Mouse (Mus musculus): ENCODE data around the gene Wfdc9.

Wfdc9 gene

DNA sequence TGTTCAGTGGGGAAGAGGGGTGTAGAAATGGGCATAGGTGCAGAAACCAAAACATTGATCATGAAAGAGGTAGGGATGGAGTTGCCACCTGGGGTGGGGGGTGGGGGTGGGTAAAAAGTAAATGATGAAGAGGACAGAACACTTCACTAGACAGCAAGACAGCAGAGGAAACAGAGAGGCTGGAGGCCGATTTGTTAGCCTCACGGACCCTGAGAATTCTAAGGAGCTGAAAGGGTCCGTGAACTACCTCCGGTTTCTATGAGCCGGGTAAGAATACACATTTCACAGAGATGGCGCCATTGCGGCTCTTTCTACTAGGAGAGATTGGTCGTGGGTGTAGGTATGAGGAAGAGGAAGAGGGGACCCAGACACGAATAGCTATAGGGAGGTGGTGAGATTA, at the start of gene Wfdc9:
TSS of gene Wfdc9 (minus strand) at position 101 of the 400 bp plus-strand sequence.
- DNase-seq = no peak

- DNase-seq = no peak
Observed at GRCm38 (mm10) chr2:164705991-164706390, 49.6 kb upstream of the Wfdc9 start.

DNA sequence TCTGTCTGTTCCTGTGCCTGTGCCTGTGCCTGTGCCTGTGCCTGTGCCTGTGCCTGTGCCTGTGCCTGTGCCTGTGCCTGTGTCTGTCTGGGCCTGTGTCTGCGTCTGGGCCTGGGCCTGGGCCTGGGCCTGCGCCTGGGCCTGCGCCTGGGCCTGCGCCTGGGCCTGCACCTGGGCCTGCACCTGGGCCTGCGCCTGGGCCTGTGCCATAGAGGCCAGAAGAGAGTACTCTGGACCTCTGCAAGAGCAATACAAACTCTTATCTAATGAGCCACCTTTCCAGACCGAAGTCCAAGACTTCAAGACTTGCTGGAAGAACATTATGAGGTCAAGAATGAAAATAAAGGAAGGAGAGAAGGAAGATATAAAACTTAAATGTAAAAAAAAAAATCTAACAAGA, 48.9 kb upstream of the Wfdc9 start:
- no peak for DNase-seq

GRCm38 (mm10) chr2:164704235-164704634, 47.9 kb upstream of the Wfdc9 start:
- no peak for DNase-seq

DNA sequence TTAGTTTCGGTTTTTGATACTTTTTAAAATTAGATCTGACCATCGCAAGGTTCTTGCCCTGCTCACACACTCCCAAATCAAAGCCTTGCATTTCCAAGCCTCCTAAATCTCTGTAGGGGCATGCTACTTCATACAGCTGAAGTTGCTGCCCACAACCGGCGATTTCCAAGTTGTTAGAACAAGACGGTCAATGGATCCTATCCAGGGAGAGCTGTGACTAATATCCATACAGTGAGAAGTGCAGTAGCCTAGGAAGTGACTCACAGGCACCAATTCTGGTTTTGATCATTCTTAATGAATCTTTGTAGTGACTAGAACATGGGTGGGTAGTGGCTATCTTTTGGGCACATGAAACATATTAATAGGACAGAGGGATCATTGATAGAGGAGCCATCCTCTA, 45.4 kb upstream of the Wfdc9 start:
- no peak for DNase-seq

DNA sequence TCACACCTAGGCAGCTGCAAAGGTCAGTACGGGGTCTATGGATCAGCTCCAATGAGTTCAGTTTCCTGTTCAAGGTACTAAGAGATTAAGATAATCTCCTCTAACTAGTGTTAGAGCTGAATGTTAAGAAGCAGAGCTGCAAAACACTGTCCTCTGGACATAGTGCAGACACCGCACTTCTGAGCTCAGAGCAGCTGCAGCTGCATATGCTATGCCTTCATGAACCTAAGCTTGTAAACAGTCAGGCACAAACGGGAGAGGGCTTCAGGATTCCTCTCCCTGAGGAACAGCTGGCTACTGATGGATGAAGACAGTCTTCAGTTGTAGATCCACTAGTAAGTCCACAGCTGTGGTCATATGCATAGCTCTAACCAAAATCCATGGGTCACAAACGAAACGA, 44.6 kb upstream of the Wfdc9 start:
- no peak for DNase-seq

DNA sequence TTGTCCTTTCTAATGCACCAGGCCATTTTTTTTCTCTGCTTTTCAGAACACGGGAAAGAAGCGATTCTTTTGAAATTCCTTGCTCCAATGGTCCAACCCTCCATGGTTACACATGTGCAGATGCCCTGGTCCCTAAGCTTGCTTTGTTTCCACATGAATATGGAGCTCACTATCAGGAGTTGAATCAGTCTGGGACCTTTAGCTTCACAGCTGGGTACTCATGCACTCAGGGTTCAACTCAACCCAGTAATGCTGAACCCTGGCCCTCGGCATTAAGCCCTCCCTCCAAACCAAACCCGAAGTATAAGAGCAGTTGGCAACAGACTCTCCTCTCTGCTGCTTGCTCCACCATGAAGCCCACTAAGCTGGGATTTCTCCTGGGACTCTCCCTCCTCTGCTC, 41.8 kb upstream of the Wfdc9 start, which contains the start of gene Spint4:
TSS of gene Spint4 (plus strand) at position 301 of the 400 bp plus-strand sequence.
- no peak for DNase-seq

DNA sequence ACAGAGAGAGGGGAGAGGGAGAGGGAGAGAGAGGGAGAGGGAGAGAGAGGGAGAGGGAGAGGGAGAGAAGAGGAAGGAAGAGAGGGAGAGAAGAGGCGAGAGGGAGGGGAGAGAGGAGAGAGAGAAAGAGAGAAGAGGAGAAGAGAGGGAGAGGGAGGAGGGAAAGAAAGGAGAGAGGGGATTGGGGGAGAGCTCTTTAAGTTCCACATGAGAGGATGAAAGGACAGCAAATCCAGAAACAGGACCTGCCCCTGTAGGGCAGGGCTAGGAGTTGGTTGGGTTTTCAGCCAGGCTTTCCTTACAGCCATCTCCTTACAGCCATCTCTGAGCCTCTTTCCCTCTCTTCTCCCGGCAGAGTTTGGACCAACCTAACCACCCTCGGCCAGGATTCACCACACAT, 28.4 kb upstream of the Wfdc9 start, which contains the start of gene Wfdc13:
TSS of gene Wfdc13 (plus strand) at position 301 of the 400 bp plus-strand sequence.
- DNase-seq = no peak

DNA sequence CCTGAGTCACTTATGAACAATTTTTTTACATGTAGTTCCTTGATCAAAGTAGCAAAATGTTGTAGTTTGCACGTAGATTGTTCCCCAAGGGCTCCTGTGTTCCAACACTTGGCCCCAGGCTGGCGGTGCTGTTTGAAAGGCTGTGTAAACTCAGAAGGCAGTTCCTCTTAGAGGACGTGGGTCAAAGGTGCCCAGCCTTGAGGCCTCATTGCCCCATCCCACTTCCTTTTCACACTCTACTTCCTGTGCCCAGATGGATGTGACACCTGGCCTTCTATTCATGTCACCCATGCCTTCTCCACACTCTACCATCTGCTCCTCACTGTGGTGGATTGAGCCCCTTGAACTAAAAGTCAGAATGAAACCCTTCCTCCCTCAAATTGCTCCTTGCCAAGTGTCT, 23.5 kb upstream of the Wfdc9 start:
- peak; percentile 59 for DNase-seq

DNA sequence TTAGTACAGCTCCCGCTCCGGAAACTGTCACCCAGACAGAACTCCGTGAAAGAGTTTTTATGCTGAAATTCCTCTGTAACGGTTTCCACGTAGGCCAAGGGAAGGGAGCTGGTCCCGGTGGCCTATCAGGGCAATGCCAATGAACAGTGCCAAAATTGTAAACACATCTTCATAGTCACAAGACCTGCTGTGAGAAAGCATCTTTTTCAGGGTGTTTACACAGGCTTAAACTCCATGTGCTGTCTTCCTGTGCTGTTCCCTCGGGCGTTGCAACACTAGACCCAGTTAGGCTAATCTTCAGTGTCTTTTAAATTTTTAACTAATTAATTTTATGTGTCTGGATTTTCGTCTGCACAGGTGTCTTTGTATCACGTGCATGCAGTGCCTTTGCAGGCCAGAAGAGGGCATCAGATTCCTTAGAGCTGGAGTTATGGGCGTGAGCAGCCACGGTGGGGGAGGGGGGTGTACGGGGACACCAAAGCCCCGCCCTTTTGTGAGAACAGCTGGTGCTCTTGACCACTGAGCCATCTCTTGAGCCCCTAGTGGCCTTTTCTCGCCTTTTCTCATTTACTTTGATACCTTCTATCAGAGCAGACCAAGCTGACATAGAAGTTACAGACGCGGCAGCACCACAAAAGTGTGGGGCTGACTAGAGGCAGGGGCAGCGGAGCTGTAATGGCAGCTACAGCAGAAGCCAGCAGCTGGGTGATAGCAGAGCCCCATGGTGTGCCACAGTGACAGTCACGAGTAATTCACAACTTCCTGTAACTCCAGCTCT, 22.7 kb upstream of the Wfdc9 start:
- DNase-seq = peak; percentile 92

DNA sequence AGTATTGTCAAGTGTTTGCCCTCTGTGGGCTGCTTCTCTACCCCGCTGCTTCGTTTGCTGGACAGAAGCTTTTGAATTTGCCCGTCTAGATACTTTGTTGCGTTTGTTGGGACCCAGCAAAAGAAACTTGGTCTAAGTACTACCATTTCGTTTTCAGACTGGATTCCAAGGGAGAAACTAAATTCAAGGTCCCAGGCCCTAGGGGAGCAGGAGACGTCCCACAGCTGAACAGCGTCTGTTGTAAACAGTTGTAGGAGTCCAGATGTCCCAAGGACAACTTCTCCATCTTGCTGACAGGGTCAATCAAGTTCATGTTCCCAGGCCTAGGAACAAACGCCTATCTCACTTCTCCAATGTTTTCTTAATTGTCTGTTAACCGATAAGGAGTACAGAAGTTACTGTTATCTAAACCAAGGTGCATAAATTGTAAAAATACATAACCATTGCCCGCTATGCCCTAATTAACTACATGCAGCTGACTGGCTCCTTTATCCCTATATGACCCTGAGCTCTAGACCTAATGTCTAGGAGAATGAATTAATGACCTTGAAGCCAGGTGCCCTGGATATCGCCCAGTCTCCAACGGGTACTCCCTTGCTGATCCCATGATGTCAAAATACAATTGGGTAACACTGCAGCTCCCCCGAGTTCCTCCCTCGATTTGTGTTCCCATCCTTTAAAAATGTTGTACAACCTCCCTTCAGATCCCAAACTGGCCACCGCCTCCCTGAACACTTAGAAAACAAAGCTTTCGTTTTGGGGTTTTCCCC, 20.7 kb upstream of the Wfdc9 start:
- DNase-seq = no peak

GRCm38 (mm10) chr2:164676103-164676502, 19.7 kb upstream of the Wfdc9 start:
- DNase-seq = no peak

GRCm38 (mm10) chr2:164673987-164674386, 17.6 kb upstream of the Wfdc9 start, which contains the start of gene Wfdc11:
Gene Wfdc11 (minus strand): TSS chr2:164674087.
- no peak for DNase-seq

DNA sequence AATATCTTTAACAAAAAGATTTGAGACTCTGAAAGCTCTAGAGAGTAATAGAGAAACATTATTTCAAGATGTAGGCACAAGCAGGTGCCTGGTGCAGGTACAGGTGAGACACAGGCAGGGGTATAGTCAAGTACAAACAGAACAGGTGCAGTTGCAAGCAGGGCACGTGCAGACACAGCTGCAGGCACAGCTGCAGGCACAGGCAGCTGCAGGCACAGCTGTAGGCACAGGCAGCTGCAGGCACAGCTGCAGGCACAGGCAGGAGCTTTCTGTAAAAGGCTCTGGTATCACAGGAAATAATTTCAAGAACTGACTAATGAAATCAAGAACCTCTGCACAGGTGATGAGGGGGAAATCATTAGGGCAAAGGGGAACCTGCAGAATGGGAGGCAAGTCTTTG, 14.6 kb upstream of the Wfdc9 start:
- DNase-seq = no peak

- no peak for DNase-seq
Observed at GRCm38 (mm10) chr2:164670261-164670660, 13.9 kb upstream of the Wfdc9 start.

- DNase-seq = no peak
Observed at GRCm38 (mm10) chr2:164664851-164665250, 8.5 kb upstream of the Wfdc9 start.

DNA sequence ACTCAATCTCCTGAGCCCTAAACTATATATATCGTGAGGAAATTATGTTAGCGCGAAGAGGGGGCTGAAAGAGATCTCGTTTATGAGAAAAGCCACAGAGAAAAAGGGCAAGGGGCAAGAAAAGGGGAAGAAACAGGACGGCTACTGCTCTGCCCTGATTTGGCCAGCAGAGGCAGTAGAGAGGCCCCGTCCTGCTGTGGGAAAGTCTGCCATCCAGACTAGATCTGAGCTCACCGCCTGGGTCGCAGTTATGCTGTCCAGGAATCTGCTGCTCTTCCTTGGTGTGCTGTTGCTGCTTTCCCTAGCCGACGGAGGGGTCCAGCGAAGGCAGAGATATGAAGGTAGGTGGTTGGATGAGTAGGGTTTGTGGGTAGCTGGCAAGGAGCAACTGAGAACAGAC, 525 bp downstream of the Wfdc9 start, which contains the start of gene Wfdc10:
TSS of gene Wfdc10 (plus strand) at position 189 of the 400 bp plus-strand sequence.
- DNase-seq = peak; percentile 77

- no peak for DNase-seq
Observed at GRCm38 (mm10) chr2:164641881-164642673, 14.3 kb downstream of the Wfdc9 start.

GRCm38 (mm10) chr2:164641129-164641528, 15.3 kb downstream of the Wfdc9 start:
- no peak for DNase-seq

GRCm38 (mm10) chr2:164638696-164639095, 17.7 kb downstream of the Wfdc9 start, which contains the start of gene Wfdc16:
Gene Wfdc16 (minus strand): TSS chr2:164638796.
- no peak for DNase-seq

DNA sequence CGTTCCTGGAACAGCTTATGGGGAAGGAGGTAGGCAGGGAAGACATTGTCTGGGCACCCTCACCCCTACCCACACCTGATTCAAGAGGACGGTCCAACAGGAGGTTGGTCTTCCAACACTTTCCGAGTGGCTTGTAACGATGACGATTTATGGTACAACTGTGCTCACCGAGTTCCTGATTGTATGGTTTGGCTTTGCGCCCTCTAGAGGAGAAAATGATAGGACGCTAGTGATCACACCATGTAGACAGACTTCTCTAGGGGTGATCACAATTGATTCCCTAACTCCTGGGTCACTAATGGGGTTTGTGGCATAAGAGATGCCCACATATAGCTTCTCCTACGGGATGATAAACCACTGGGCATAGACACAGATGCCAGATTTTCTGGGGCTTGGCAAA, 21.1 kb downstream of the Wfdc9 start:
- no peak for DNase-seq

DNA sequence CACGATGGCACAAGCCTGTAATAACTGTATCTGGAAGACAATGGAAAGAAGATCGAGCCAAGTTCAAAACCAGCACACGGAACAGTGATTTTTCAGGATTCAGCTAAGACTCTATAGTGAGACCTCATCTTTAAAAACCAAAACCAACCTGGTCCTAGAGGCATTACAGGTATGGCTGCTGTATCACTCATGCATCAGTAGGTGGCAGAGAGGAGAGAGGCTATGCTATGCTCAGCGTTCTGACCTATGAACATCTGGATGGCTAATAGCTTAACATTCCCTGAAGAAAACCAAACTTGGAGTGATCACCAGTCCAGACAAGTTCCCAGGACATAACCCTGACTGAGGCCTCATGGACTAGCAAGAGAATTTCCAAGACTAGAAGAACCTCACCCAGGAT, 34.6 kb downstream of the Wfdc9 start:
- no peak for DNase-seq

DNA sequence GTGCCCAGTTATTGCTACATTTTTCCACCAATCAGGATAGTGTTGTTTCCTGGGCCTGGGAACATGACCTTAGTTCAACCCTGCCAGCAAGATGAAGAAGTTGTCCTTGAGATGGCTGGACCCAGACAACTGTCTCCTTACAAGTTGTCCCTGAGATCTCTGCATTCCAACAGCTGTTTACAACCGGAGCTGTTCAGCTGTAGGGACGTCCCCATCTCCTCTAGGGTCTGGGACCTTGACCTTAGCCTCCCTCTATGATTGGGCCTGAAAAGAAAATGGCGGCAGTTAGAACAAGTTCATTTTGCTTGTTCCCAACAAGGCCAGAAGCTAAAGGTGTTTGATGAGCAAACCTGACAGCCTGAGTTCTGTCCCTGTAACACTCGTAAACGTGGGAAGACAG, 37.3 kb downstream of the Wfdc9 start:
- DNase-seq = no peak
